Mouse (Mus musculus) lung, adult 18-20 months (tissue): ENCODE results near the gene Lgals2.
A peak's percentile ranks its signal among the peaks of the same experiment; 100 is the strongest.

Experiments
- DNase-seq, 2 experiments: peaks; one replicate each; pipeline ENCODE4 v3.0.0; 2022; ENCODE audit warnings: mixed read lengths in 2 of 2

Lgals2 gene

GRCm38 (mm10) chr15:78810146-78810545, 45.2 kb downstream of the Lgals2 start:
- peak in 1 of 2 experiments; percentile 30 for DNase-seq

- DNase-seq, result no peak
Observed at GRCm38 (mm10) chr15:78809739-78810138, 45.6 kb downstream of the Lgals2 start.

- no peak for DNase-seq
Observed at GRCm38 (mm10) chr15:78808980-78809379, 46.3 kb downstream of the Lgals2 start.

DNA sequence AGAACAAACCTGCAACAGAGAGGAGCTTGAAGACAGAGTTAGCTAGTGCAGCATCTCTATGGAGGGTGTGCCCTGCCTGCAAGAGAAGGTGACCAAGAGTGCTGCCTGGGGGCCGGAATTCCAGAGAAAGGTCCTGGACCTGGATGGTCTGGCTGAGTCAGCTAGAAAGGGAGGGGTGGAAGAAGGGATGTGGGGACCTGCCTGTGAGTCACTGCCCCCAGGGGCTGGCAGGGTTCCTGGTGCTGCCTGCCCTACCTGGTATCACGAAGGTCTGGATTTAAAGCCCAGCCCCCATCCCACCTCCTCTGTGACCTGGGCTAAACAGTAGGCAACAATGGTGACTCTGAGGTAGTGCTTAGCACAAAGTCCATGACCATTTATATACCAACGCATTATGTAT, 48.2 kb downstream of the Lgals2 start:
- DNase-seq, result no peak

- peak in 1 of 2 experiments; percentile 36 for DNase-seq
Observed at GRCm38 (mm10) chr15:78806614-78807013, 48.7 kb downstream of the Lgals2 start.

DNA sequence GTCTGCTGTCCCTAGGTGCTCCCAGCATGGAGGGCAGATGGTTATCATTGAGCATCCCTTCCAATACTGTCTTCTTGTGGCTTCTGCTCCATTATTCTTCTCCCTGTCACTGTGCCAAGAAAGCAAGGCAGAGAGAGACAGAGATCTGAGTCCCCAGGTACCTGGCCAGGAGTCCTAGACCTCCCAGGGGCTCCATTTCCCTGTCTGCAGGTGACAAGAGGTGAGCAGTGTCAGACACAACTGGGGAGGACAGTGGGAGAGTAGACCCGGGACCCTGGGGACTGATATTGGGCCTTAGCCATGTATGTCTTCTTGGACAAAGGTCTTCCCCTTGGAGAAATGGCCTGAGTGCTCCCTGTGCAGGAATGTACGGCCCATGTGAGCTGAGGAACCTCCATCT, 50.0 kb downstream of the Lgals2 start:
- DNase-seq, result no peak

GRCm38 (mm10) chr15:78804326-78804725, 51.0 kb downstream of the Lgals2 start:
- peak; percentile 46 for DNase-seq

DNA sequence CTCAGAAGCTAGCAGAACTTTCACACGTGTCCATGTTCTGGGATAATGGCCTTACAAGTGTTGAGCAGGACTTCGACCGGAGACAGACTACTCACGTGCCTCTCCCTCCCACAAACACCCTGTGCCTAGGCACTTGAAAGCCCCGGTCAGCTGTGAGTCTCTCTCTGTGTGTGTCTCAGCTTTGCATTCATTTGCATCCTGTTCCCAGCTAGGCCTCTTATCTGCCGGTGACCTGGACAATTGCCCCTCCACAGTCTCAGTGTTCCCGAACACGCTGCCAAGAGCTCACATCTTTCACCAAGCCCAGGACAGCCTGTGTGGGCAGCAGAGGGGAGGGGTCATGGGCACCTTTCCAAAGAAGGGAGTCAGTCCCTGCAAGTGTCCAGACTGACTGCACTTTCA, 51.8 kb downstream of the Lgals2 start:
- DNase-seq, result peak; percentile 87 to 91

DNA sequence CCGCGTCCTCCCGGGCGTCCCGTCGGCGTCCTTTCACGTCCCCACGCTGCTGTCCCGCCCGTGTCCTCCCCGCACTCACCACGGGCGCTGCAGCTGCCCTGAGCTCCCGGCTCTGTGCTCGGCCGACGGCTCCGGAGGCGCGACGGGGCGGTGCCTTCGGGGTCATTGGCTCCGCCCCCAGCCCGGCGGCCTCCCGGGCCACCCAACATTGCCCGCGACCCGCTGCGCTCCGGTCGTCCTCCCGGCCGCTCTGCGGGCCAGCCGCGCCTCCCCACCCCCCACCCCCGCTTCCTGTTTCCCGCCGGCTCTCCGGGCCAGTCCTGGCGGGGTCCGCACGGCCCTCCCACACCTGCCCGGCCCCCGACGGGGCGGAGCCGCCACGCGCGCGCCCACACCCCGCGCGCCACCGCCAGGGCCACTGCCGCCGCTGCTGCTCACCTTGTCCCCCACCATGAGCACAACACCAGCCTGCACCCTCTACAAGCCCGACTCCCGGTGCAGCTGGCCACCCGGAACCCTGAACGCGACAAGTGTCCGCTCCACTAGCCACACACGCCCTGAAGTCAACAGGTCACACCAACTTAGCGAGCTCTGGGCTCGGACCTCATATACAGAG, 52.4 kb downstream of the Lgals2 start, which contains the start of gene Card10:
Card10 (minus strand) TSS at position 267 of the 616 bp plus-strand sequence.
- DNase-seq, result peak; percentile 65 to 72

GRCm38 (mm10) chr15:78801971-78802741, 53.2 kb downstream of the Lgals2 start:
- DNase-seq, result peak; percentile 48 to 57

GRCm38 (mm10) chr15:78801571-78801970, 53.8 kb downstream of the Lgals2 start:
- no peak for DNase-seq
